In genomic region chr8:121572121-121572520, GRCm38 (mm10) we compare ENCODE assay signal across 41 mouse cellular contexts. TPM values are rescaled to one million over a fixed set of nuclear protein-coding genes. Genes with fewer than 3 reads are reported as not detected.
"Had no signal": no experiment of that assay in that cellular context is flagged by ENCODE, and none has a peak within 500 bp of the region (broad histone marks: within the 10 kb centered on the region; RNA-seq: fewer than 3 reads in every experiment).

No protein-coding gene starts in this region.

- H3K36me3 ChIP-seq: heart, embryonic 12.5 days; hindbrain, embryonic 13.5 days; hindbrain, embryonic 15.5 days; kidney, embryonic 15.5 days; liver, embryonic 12.5 days had no signal

- H3K9ac ChIP-seq: forebrain, postnatal 0 days; heart, embryonic 12.5 days; hindbrain, embryonic 13.5 days; hindbrain, embryonic 15.5 days; kidney, embryonic 15.5 days; limb, embryonic 13.5 days; limb, embryonic 15.5 days; liver, embryonic 12.5 days; liver, embryonic 14.5 days had no signal

- ATAC-seq: forebrain, postnatal 0 days; hindbrain, postnatal 0 days; intestine, embryonic 16.5 days; liver, embryonic 12.5 days had no signal

- H3K9me3 ChIP-seq: heart, embryonic 10.5 days; heart, embryonic 12.5 days; hindbrain, embryonic 13.5 days; hindbrain, embryonic 15.5 days; kidney, embryonic 15.5 days; limb, embryonic 13.5 days; limb, embryonic 15.5 days; liver, embryonic 12.5 days had no signal

- H3K4me3 ChIP-seq: heart, embryonic 10.5 days; heart, embryonic 12.5 days; hindbrain, embryonic 13.5 days; hindbrain, embryonic 15.5 days; kidney, embryonic 15.5 days; limb, embryonic 13.5 days; limb, embryonic 15.5 days; liver, embryonic 12.5 days had no signal

- H3K4me2 ChIP-seq: heart, embryonic 12.5 days; hindbrain, embryonic 13.5 days; hindbrain, embryonic 15.5 days; kidney, embryonic 15.5 days; limb, embryonic 13.5 days; limb, embryonic 15.5 days; liver, embryonic 12.5 days had no signal

- H3K27me3 ChIP-seq: heart, embryonic 12.5 days; hindbrain, embryonic 13.5 days; hindbrain, embryonic 15.5 days; kidney, embryonic 15.5 days; limb, embryonic 13.5 days; limb, embryonic 15.5 days; liver, embryonic 12.5 days had no signal

- DNase-seq: forebrain, postnatal 0 days; gastrocnemius, postnatal 10 days; heart, adult 11 months; heart, postnatal 10 days; heart, postnatal 36 days; kidney, adult 11 months; kidney, adult 2 months; kidney, adult 9 months; kidney, postnatal 14 days; kidney, postnatal 36 days; layer of hippocampus, adult 9-11 months; layer of hippocampus, postnatal 36 days; left cerebral cortex, postnatal 4 days had no signal

- H3K27ac ChIP-seq: heart, embryonic 10.5 days; hindbrain, embryonic 13.5 days; hindbrain, embryonic 15.5 days; hindbrain, postnatal 0 days; kidney, embryonic 15.5 days; kidney, postnatal 0 days; limb, embryonic 13.5 days; limb, embryonic 15.5 days; liver, embryonic 12.5 days; liver, embryonic 14.5 days had no signal

RNA-seq across cellular contexts. Expression of gene 1700018B08Rik, which starts 28.0 kb away (rescaled TPM):
- total RNA-seq: forebrain, postnatal 0 days; gastrocnemius, postnatal 10 days; heart, adult 8-10 months; heart, postnatal 10 days; heart, postnatal 36 days; hematopoietic stem cell, adult 5-6 weeks; layer of hippocampus, adult 18-20 months; layer of hippocampus, adult 8-10 months; layer of hippocampus, postnatal 14 days; layer of hippocampus, postnatal 36 days; left cerebral cortex, adult 18-20 months; left cerebral cortex, adult 8-10 months; left cerebral cortex, postnatal 10 days; left cerebral cortex, postnatal 25 days; left cerebral cortex, postnatal 4 days; liver, adult 2 months had no signal
- polyA plus RNA-seq: forebrain, postnatal 0 days; heart, embryonic 10.5 days; heart, embryonic 12.5 days; heart, embryonic 14.5 days; heart, embryonic 16.5 days; hindbrain, embryonic 11.5 days; hindbrain, embryonic 13.5 days; hindbrain, embryonic 15.5 days; hindbrain, postnatal 0 days; intestine, embryonic 14.5 days; intestine, embryonic 16.5 days; kidney, adult 2 months; kidney, embryonic 15.5 days; kidney, postnatal 0 days; large intestine, adult 2 months; limb, embryonic 11.5 days; limb, embryonic 13.5 days; limb, embryonic 15.5 days; liver, adult 2 months; liver, embryonic 12.5 days; liver, embryonic 14.5 days had no signal
